Mouse (Mus musculus) urinary bladder, postnatal 36 days (tissue): ENCODE measurements around the gene Ubash3b.

Source experiments
- DNase-seq, 2 experiments: peaks; one replicate each; pipeline ENCODE4 v3.0.0; 2022; ENCODE audit warnings: low spot score in 2 of 2, mixed read lengths in 1 of 2

Ubash3b gene

DNA sequence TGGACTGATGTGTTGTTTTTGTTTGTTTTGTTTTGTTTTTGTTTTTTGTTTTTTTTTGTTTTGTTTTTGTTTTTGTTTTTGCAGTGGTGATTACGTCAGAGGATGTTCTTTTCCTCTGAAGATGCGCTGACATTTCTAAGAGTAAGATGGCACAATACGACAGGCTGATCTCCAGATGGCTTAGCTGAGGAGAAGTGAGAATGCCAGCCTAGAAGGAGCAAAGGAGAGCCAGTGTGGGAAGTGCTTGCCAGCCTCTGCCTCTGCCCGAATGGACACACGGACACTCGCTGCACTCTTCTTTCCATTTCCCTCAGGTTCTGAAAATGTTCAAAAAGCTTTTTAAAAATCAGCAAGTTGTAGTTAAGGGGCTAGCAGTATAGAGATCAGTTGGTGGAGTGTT is 6.7 kb upstream of the Ubash3b start:
- no peak for DNase-seq

DNA sequence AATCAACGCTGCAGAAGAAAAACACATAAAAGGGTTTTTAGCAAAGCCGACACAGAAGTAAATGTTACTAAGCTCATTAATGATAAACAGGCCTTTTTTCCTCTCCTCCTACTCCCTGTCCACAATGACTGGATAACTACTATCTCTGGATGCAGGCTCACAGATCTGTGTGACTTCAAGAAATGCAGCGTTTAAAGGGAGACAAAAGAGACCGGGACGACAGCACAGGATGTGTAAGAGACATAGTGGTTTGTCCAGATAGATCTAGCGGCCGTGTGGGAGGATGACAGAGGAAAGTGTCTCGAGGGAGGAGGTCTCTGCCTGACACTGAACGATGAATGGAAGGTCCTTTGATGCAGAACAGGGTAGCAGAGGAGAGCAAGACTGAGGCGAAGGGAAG is 5.4 kb upstream of the Ubash3b start:
- DNase-seq = no peak

DNA sequence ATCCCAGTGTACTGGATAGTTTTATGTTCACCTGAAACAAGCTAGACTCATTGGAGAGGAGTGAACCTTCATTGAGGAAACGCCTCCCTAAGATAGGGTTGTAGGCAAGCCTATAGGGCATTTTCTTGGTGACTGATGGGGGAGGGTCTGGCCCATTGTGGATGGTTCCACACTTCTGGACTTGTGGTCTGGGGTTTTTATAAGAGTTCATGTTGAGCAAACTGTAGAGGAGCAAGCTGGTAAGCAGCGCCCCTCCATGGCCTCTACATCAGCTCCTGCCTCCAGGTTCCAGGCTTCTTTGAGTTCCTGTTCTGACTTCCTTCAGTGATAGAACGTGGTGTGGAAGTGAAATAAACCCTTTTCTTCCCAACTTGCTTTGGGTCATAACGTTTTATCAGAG is 866 bp upstream of the Ubash3b start:
- DNase-seq = no peak

DNA sequence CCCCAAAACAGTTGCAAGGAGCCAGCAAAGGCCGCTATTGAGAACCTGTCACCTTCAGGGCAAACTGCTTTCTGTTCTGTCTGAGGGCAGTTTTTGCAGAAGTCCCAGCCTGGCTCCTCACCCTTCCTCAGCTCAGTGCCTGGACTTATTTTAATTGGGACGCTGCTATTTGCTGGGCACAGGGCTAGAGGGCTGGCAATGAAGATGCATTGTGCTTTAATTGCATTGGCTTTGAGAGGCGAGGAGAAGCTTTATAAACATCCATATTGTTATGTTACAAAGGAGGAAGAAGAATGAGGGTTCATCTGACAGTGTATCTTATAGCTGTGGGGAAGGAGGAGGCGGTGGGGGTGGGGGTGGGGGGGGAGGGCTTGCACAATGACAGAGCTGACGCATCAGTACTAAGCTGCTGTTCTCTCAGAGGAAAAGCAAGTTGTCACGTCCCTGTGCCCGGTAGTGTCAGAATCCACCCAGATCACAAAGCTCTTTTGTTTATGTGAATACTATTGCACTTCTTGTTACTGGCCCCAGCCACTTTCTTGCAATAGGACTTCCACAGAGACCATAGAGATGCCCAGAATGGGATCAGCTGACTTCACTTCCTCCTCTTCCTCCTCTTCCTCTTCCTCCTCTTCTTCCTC is 841 bp downstream of the Ubash3b start:
- no peak for DNase-seq

DNA sequence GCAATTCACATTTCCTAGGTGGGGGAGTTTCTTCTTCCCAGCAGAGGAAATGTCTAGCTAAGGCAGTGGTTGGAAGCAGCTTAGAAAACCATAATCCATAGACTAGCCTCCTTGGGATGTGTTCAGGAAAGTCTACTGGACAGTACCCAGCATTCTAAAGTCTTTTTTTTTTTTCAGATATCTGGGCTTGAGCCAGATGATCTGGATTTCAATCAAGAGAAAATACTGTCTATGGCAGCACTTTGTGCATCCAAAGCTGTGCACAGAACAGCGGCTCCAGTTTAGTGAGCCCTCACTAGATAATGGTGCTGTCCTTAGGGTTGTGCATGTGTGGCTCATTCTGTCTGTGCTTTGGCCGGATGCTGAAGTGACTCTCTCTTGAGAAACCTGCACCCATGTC is 2.3 kb downstream of the Ubash3b start:
- no peak for DNase-seq

DNA sequence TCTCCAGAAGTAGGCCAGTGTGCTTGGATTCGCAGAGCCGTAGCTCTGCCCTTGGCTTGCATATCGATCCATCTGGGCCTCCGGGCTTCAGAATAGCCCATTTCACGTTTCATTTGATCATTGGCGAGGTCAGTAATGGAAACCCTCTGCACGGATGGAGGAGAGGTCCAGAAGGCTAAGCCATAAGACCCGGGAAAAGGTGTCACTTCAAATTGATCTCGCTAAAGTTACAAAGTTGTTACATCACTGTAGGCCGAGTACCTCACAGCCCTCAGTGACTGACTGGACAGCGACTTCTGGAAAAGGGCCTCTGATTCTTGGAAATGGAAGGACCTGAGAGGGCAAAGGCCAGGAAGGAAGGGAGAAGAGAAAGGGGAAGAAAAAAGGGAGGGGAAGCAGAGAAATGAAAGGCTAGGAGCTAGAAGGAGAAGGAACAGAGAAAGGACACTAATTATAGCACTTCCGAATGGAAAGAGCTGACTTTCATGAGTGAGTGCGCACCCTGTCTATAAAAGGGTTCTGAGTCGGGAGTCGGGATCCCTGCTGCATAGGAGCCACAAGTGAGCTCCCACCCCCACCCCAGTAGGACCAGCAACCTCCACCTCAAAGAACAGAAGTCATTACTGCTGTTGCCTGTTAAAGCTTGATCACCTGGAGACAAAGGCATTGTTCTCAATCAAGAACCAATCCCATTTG is 3.5 kb downstream of the Ubash3b start:
- no peak for DNase-seq

DNA sequence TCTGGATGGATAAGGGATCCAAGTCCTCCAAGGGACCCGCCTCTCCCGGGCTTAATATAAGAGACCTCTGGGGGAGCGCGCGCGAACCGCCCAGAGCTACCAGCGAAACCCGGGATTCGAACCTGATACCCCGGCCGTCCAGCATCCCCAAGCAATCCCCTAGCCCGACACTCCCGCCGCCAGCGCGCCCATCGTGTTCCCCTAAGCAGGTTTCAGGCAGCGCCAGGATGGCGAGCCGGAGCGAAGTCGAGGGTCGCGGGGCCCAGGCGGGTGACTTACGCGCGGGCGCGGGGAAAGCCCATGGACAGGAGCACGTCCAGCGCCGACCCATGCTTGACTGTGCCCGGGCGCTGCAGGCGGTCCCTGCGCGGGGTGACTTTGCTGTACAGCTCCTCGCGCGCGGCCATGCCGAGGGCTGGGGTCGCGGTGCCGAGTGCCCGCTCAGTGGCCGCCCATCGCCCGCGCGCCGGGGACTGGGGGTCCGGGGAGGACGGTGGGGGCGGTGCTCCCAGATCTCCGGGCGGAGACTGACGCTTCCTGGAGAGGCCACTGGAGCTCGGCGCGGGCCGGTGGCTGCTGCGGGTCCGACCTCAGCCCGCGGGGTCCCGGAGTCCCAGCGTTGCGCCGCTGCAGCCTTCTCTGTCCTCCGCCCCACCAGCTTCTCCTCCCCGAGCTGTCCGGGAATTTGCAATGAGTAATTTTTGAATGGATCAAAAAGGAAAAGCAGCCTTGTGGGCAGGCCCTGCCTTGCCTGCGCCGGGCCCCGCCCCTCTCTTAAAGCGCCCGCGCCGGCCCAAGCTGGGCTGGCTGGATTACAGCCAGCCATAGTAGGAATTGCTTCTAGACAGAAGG is 4.3 kb downstream of the Ubash3b start:
- DNase-seq = peak; percentile 64 to 72

DNA sequence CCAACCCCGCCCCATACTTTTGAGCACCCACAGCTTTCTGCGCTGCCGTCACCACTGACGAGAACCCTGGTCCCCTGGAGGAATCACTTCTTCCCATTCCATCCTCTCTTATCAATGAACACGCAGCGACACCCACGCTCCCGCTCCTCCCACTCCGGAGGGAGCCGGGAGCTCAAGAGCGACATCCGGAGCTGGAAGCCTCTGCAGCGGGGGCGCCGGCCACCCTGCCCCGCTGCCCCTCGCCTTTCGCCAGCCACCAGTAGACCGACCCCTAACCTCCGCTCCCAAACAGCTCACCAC is 4.8 kb downstream of the Ubash3b start:
- no peak for DNase-seq

DNA sequence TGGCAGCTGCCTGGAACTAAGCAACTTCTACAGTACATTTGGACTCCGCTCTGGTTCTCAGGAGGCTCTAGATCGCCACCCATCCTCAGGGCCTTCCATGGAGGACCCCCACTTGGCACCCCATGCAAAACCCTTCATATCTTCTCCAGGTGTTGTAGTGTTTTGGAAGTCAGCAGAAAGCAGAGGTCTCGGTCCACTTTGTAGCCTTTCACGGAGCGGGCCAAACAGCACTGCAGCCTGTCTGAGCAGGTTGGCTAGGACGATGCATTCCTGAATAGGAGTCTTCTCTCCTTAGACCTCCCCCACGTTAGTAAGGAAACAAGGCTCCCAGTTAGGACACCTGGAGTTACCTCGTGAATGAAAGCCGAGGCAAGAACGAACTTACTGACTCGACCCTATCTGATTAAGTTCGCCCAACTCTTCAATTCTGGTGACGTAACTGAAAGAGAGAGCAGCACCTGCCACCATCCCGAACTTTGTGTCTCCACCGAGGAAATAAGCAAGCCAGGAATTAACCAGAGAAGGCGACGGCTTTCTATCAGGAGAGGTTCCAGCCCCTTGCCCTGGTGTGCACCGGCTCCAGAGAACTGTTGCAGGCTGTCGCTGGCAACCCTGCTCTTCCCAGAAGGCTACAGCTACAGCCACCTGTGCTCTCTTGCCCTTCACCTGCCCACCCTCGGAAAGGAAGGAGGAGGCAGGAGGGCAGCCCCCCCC is 5.3 kb downstream of the Ubash3b start:
- DNase-seq = no peak

DNA sequence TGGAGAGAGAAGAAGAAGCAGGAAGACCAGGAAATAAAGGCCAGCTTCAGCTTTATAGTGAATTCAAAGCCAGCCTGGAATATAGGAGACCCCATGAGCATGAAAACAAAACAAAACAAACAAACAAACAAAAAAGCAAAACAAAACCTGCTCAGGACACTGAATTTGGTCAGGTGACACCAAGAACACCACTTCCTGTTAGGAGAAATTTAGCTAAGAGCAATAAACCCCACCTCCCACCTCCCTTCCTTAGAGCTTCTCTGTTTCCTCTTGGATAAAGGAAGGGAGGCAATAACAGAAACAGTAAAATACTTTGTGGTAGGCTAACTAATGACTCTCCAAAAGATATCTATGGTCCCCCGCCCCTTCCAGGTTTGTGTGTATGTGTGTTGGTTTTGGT is 7.5 kb downstream of the Ubash3b start:
- DNase-seq = no peak

DNA sequence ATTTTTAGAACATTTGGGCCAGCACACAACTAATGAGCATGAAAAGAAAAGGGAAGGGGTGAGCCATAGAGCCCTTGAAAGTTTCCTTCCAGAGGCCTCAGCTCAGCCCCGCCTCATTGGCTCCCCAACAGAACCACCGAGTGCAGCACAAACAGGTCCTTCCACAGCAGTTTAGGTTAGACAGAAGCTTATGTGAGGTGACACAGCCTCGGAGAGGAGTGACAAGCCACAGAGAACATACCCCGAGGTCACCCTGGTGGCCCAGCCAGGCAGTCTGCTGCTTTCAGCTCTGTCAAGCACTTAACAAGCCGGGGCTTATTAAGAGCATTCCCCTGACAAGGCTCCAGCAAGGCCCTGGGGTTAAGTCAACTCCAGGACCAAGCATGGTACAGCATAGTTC is 8.4 kb downstream of the Ubash3b start:
- DNase-seq = no peak

DNA sequence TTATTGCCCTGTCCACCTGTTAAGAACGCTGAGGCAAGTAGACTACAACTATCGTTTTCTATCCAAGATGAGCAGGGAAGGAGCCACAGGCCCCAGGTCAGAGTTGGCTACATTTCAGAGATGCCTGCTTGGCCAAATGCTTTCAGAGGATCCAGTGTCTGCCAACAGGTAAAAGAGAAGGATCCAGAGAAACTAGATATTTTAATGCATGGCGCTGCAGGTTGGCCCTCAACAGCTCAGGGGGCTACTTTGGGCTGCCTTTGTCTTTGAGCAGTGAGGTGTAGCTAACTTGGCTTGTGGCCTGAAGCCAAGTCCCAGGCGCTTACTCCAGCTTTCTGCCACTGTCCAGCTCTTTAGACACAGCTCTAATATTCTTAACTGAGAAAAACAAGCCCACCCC is 10.0 kb downstream of the Ubash3b start:
- DNase-seq = no peak

DNA sequence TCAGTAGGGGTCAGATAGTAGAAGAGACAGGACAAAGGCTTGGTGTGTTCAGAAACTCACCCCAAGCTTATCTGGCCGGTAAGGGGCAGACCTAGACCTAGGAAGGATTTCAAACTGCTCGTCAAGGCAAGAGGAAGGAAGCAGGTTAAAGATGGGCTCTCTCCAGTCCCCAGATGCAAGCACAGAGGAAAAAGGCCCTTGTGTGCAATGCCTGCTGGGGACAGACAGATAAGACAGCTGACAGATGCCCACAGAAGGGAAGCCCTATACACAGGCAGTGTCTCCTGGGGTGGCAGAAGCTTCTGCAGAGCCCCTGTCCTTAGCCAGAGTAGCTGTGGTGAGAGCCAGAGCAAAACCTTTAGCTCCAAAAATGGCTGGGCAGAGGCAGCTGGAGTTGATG is 11.6 kb downstream of the Ubash3b start:
- no peak for DNase-seq

DNA sequence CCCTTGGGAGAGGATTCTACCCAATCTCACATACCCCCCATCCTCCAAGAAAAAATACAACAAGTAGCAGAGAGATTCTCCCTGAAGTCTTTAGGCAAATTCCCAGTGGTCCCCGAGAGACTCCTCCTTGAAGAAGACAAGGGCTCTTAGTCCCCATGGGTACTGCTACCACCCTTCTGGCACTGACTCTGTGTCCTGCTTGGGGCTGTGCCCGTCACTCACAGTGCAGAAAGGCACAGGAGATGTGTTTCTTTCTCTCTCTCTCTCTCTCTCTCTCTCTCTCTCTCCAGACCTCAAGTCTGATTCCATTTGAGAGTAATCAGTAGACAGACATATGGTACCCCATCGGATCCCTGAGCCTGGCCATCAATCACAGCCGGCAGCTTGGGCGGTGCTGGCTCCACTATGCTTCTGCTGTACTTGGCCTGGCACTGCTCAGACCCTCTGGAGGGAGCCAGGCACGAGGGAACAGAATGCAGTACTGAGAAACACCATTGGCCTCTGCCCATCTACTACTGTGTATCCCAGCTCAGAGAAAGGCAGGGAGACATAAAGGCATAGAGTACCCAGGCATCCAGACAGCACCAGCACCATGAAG is 12.3 kb downstream of the Ubash3b start:
- no peak for DNase-seq

DNA sequence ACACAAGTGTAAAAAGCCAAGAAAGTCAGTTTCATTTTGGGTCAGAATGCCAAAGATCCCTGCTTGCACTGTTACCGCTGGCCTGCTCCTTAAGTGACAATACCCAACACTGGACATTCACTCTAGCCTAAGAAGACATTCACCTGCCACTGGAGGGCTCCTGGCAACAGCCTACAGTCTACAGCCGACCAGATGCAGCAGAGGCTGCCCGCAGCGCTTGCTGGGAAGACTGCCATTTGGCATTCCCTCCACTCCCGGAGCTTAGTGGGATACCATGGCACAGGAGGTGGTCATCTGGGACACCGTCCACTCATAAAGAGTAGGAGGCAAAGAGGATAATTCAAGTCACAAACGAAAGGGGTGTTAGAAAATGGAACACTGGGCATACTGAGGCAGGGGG is 12.9 kb downstream of the Ubash3b start:
- no peak for DNase-seq

DNA sequence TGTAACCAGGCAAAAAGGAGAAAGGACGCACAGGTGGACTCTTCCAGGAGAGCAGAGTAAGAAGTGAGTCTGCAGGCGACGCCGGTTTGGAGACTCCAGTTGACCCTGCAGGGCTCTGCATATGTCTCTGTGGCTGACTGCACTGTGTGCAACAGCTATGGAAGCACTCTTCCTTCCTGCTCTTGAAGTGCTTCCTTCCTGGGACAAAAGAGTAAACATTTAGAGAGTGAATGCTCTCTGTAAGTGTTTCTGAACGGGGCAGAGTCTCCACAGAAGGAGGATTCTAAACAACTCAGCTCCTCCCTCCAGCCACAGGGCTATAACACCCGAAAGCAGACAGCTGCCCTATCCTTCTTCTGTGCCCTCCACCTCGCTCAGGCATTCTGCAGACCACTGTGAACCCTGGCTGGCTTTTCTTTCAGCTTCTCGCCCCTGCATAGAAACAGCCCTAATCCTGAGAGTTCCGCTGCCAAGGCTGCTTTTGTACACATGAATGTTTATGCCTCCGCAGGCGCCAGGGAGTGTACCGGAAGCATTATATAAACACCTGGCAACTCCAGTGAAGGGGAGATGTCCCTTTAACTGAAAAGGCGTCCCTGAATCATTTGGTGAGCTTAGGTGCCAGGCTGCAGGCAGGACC is 14.2 kb downstream of the Ubash3b start:
- DNase-seq = no peak

DNA sequence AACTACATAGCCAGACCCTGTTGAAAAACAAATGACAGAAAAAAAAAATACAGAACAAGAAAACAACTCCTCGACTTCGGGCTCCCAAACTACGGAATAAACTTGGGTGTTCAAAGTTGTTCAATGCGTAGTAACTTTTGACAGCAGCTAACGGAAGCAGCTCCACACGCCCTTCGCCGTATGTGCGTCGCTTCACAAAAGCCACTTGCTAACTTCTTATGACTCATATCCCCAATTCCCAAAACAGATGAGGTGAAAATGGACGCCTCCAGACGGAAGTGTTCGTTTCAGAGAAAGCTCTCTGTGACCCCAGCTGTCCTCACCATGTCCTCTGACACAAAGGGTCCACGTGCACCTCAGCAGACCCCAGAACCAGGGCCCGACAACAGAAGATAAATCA is 17.7 kb downstream of the Ubash3b start:
- DNase-seq = no peak

DNA sequence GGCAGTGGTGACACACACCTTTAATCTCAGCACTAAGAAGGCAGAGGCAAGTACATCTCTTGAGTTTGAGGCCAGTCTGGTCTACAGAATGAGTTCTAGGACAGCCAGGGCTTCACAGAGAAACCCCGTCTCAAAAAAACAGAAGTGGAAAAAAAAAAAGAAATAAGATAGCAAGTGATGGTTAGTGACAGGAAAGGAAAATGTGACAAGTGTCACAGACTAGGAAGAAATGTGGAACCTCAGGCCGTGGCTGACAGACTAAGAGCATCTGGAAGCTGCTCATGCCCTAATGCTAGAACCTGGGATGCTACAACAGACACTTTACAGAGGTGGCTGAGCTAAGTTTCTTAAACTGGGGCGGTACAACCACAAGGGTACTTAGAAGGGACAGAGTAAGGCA is 18.4 kb downstream of the Ubash3b start:
- no peak for DNase-seq

DNA sequence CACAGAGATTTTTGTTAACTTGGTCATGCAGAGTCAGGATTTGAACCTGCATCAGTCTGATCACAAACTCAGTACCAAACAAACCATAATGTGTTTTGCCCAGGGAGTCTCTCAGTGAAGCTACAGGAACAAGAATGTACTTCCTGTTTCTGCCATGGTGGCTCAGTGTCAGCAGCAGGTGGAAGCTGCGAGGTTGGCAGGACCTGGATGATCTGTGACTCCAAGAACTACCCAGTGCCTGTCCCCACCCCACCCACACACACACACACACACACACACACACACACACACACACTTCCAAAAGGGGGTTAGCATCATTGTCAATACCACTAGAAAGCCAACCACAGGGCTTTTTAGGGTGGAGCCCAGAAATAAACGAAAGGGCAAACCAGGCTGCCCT is 20.5 kb downstream of the Ubash3b start:
- DNase-seq = no peak

DNA sequence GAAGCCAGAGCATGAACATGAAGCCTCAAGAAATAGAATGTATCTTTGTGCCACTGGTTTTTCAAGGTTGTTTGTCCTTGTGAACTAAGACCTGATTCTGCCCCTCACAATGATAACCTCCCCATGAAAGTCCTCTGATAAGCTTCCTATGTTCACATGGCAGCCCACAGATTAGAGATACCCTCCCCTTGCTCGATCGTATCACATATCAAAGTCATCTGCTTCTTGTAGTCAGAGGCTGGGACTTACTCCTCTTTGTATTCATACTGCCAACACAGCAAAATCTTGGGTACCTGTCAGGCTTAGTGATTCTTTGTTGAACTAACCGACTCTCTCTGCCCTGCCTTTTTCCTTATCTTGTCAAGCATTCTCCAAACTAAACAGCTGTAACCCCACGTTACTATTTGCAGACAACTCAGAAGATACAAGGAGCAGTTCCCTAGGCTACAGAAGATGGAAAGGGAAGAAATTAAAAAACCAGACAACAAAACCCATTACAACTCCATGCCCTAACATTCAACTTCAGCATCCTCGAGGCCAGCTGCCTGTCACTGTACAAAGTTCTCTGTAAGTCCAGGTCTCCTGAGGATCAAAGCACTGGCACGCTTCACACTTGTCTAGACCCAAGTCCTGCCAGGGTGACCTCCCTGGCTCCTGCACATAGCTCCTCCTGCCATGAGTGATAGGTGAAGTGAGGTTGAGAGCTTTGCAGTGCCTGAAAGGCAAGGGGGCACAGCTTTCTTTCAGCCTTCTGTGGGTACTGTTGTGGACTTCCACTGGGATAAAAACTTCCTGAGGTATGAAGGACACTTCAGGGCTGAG is 22.3 kb downstream of the Ubash3b start:
- no peak for DNase-seq
